Mouse (Mus musculus) stomach, embryonic 16.5 days (tissue): Measurements from ENCODE around the gene Urgcp. TPM values are rescaled to one million over a fixed set of nuclear protein-coding genes. Genes with fewer than 3 reads are reported as not detected.
A peak's percentile ranks its signal among the peaks of the same experiment; 100 is the strongest.

Experiments
- ATAC-seq: fragments of 200-750 bp; cut with Nextera tagmentation; 2 replicates; pipeline ENCODE4 v1.8.0; 2017; ENCODE audit warnings: moderate number of reproducible peaks, moderate TSS enrichment; ENCODE audit not compliant: insufficient read depth, low FRiP score
- H3K27ac ChIP-seq: fragments of 300-500 bp; sonication (generic); 2 replicates; pipeline ENCODE4 v1.5.1; 2014; ENCODE audit warnings: low read length
- H3K27me3 ChIP-seq: fragments of 300-500 bp; sonication (generic); 2 replicates; pipeline ENCODE4 v1.6.1; 2014; ENCODE audit warnings: low read length, control low read depth, mixed read lengths; ENCODE audit not compliant: control insufficient read depth, insufficient read depth
- H3K36me3 ChIP-seq: fragments of 300-500 bp; sonication (generic); 2 replicates; pipeline ENCODE4 v1.6.1; 2014; ENCODE audit warnings: low read length; ENCODE audit not compliant: control insufficient read depth, insufficient read depth
- H3K4me1 ChIP-seq: fragments of 300-500 bp; sonication (generic); 2 replicates; pipeline ENCODE4 v1.6.1; 2014; ENCODE audit warnings: low read length, control low read depth, mixed read lengths; ENCODE audit not compliant: control insufficient read depth, insufficient read depth
- H3K4me2 ChIP-seq: fragments of 300-500 bp; sonication (generic); 2 replicates; pipeline ENCODE4 v1.6.1; 2014; ENCODE audit warnings: low read depth, low read length, mixed read lengths
- H3K4me3 ChIP-seq: fragments of 300-500 bp; sonication (generic); replicated peaks from 2 replicates; pipeline ENCODE4 v1.5.1; 2014; ENCODE audit warnings: mild to moderate bottlenecking, low read length
- H3K9ac ChIP-seq: fragments of 300-500 bp; sonication (generic); 2 replicates; pipeline ENCODE4 v1.6.1; 2014; ENCODE audit warnings: low read length
- H3K9me3 ChIP-seq: fragments of 300-500 bp; sonication (generic); replicated peaks from 2 replicates; pipeline ENCODE4 v1.6.1; 2016; ENCODE audit warnings: low read length, control low read depth; ENCODE audit not compliant: control insufficient read depth
- WGBS: fragments of 180-500 bp; shearing (Covaris S2); extraction: QIAGEN DNeasy Blood & Tissue Kit; methylation state at CpG from one replicate; pipeline ENCODE4 v1.1.7; 2014; 5-methylcytosine and 5-hydroxymethylcytosine counted together
- polyA plus RNA-seq: library from polyadenylated mRNA; unstranded; fragments of >200 nt; fragmentation: Nextera tagmentation; extraction: Ambion mirVana; gene quantifications from 2 replicates; pipeline ENCODE4 v1.2.1, GENCODE M21; 2015

Gene Urgcp
- polyA plus RNA-seq, 1 experiment from 2014 or later = 25.3 TPM

DNA sequence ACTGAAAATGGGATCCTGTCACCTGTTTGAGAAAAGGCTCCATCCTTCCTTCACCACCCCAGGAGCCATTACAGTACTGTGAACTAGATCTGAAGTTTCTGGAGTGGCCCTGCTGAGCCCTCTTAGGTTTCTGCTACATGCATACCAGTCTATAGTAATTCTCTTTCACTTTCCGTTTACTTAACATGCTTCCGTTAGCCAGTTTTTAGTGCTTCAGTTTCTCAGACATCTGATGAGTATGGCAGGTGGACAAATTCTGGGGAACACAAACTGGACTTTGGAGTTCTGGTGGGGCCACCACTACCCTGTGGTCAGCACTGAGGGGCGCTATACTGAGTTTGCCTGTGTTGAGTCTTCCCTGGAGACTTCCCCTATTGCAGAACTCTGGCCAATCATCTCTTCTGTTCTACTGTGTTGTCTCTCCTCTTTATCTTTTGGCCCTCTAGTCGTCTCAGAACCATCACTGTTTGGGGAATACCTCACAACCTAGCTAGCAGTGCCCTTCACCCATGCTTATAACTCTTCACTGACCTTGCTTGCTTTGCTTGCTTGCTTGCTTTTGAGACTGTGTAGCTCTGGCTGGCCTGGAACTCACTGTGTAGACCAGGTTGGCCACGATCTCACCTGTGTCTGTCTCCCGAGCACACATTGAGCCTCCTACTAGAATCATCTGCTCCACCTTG, 27.0 kb upstream of the Urgcp start:
- WGBS = 48% methylated on average over 6 of the region's 6 CpGs
- peak overlapping the region; percentile 86 for H3K9ac ChIP-seq
- H3K4me2 ChIP-seq = peak overlapping the region; percentile 88
- no peak for ATAC-seq
- H3K36me3 ChIP-seq = peaks cover 3% of the 10 kb centered on the region; the same call in 1 of the 2 replicates
- no peaks in the 10 kb centered on the region for H3K27me3 ChIP-seq
- H3K4me1 ChIP-seq = peaks cover 10% of the 10 kb centered on the region
- H3K9me3 ChIP-seq = no peaks in the 10 kb centered on the region
- H3K27ac ChIP-seq = peak overlapping the region; percentile 86
- H3K4me3 ChIP-seq = peak overlapping the region; percentile 70

DNA sequence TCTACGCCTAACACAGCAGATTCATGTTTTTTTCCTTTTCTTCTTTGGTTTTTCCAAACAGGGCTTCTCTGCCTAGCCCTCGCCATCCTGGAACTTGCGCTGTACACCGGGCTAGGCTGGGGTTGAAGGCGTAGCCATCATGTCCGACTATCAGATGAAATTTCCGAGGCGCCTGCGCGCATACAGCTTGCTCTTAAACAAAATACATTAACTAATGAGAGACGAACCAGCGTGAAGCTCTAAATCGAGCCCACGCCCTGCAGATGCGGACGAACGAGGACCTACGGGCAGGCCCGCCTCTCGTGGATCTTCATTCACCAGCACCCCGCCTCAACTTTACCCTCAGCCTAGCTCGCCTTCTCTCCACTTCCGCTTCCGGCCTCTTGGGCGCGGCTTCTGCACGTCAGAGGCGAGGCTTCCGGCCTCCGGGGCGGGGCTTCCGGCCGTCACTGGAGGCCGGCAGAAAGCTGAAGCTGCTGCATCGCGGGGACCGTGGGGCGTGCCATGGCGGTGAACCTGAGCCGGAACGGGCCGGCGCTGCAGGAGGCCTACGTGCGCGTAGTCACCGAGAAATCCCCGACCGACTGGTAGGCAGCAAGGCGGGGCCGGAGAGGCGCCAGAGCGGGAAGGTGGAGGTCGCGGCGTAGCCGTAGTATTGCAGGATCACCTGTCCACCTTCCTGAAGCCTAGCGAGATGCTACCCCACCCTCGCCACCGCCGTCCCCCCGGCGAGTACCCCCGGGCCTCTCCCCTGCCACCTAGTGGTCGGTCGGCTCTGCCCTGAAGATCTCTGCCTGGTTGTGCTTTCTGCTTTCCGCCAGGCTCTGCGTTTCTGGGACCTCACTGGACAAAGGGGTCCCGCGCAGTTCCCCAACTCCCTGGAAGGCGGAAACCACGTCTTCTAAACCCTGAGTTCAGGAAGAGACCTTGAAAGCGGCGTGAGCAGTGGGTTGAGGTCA, 26.2 kb upstream of the Urgcp start, which contains the start of gene Dbnl:
Gene Dbnl, plus strand, starts transcription at position 433 of the 959 bp plus-strand sequence.
- ATAC-seq = peak; percentile 97
- Histone ChIP-seq H3K27me3 (no peaks in the 10 kb centered on the region), H3K4me2 (peak within 1 kb of the TSS; percentile 88), H3K9ac (peak within 1 kb of the TSS; percentile 86), H3K27ac (peak within 1 kb of the TSS; percentile 86), H3K4me3 (peak within 1 kb of the TSS; percentile 70), H3K9me3 (no peaks in the 10 kb centered on the region), H3K4me1 (peaks cover 10% of the 10 kb centered on the region), H3K36me3 (no peaks in the 10 kb centered on the region)
- under 1% methylated on average over 74 of the region's 74 CpGs for WGBS

DNA sequence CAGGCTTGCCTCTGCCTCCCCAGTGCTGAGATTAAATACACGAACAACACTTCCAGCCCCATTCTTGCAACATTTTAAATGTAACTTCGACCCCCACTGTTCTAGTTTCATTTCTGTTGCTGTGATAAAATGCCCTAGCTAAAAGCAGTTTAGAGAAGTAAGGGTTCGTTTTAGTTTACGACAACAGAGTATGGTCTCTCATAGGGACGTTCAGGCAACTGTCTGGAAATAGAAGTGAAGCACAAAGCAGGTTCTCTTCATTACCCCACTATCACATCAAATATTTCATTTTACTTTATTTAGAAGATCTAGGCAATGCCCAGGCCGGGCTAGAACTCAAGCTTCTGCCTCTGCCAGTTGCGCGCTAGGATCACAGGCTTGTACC, 25.5 kb upstream of the Urgcp start:
- Histone ChIP-seq H3K27me3 (no peaks in the 10 kb centered on the region), H3K9me3 (no peaks in the 10 kb centered on the region), H3K9ac (peak overlapping the region; percentile 74), H3K4me2 (peak overlapping the region; percentile 68), H3K4me1 (peaks cover 10% of the 10 kb centered on the region), H3K27ac (peak overlapping the region; percentile 86), H3K4me3 (peak overlapping the region; percentile 70), H3K36me3 (no peaks in the 10 kb centered on the region)
- no peak for ATAC-seq
- 34% methylated on average over 8 of the region's 8 CpGs for WGBS

DNA sequence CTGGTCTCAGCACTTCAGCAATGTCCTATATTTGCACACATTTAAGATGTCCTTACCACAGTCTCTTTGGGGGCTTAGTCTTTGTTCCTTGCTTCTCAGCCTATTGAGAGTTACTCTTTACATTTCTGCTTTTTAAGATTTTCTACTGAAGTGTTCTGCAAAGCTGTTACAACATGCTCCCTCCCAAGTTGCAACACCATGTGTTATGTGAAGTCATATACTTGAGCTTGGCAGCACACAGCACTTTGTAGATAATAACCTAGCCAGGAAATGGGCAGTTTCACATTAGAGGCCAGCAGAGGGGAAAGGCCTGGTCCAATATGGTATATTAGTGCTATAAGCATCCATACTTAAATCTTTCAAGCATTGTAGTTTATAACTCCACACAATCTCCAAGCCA, 23.6 kb upstream of the Urgcp start:
- Histone ChIP-seq H3K27ac (no peak overlapping the region), H3K4me3 (no peak overlapping the region), H3K4me2 (no peak overlapping the region), H3K36me3 (no peaks in the 10 kb centered on the region), H3K9me3 (no peaks in the 10 kb centered on the region), H3K9ac (no peak overlapping the region), H3K27me3 (no peaks in the 10 kb centered on the region), H3K4me1 (peaks cover 10% of the 10 kb centered on the region)
- no peak for ATAC-seq

DNA sequence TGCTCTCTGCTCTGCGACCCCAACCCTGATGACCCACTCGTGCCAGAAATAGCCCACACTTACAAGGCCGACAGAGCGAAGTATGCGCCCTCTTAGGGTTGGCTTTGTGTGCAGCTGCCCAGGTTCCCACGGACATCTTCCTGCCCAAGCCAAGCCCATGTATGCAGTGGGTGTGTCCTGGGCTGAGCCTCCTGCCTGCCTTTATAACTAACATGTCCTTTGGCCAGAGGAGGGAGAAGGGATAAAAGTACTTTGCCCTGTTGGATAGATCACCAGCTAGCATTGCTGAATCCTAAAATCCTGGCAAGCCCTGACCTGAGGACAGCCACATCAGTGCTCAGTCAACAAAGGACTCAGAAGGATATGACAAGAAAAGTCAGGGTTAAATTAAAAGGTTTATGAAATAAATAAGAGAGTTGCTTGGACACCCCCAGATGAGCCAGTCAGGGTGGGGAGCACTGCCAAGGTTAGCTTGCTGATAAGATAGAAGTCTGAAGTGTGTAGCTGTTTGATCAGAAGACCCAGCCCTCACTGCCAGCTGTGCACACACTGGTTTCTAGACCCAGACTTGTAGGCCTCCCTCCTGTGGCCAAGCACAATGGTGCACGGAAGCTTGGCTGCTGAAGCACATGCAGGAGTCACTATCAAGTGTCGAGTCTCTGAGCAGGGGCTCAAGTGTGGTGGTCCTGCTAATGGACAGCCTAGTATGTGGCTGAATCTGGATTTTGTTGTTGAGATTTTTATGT, 20.2 kb upstream of the Urgcp start:
- H3K4me2 ChIP-seq = no peak overlapping the region
- H3K9me3 ChIP-seq = no peaks in the 10 kb centered on the region
- no peaks in the 10 kb centered on the region for H3K4me1 ChIP-seq
- no peaks in the 10 kb centered on the region for H3K27me3 ChIP-seq
- WGBS = 54% methylated on average over 8 of the region's 8 CpGs
- H3K27ac ChIP-seq = no peak overlapping the region
- peak; percentile 71 for ATAC-seq
- H3K9ac ChIP-seq = no peak overlapping the region
- no peaks in the 10 kb centered on the region for H3K36me3 ChIP-seq
- no peak overlapping the region for H3K4me3 ChIP-seq

DNA sequence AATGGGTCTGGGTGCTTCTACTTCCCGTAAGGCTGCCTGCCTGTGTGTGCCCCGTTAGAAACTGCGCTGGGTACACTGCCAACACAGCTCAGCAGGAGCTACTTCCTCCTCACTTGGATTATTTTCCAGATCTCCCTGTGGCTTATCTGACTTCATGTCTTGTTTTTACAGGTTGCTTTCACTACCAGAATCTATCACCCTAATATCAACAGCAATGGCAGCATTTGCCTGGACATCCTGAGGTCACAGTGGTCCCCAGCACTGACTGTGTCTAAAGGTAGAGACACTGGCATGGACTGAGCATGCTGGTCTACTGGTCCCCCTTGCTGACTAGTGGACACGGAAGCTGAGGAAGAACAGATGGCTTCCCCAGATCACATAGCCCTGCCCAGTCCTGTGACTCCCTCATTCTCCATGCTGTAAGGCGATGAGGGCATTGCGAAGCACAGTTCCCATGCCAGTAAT, 17.9 kb upstream of the Urgcp start:
- Histone ChIP-seq H3K9me3 (no peaks in the 10 kb centered on the region), H3K4me2 (no peak overlapping the region), H3K27ac (no peak overlapping the region), H3K4me3 (no peak overlapping the region), H3K27me3 (no peaks in the 10 kb centered on the region), H3K4me1 (no peaks in the 10 kb centered on the region), H3K9ac (no peak overlapping the region), H3K36me3 (no peaks in the 10 kb centered on the region)
- no peak for ATAC-seq
- WGBS = 92% methylated on average over 6 of the region's 6 CpGs

DNA sequence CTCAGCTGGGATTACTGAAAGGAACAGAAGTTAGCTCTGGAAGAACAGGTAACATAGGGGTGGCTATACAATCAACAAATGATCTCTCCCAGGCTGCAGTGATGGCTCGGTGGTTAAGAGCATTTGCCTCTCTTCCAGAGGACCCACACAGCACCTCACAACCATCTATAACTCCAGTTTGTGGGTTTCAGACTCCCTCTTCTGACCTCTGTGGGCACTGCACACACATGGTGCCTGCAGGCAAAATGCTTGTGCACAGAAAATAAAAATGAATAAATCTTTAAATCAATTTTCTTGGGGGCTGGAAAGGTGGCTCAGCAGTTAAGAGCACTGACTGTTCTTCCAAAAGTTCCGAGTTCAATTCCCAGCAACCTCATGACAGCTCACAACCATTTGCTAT, 16.3 kb upstream of the Urgcp start:
- H3K9me3 ChIP-seq = no peaks in the 10 kb centered on the region
- H3K36me3 ChIP-seq = no peaks in the 10 kb centered on the region
- no peak overlapping the region for H3K9ac ChIP-seq
- 65% methylated on average over 2 of the region's 2 CpGs for WGBS
- ATAC-seq = no peak
- no peak overlapping the region for H3K4me2 ChIP-seq
- no peaks in the 10 kb centered on the region for H3K27me3 ChIP-seq
- H3K27ac ChIP-seq = no peak overlapping the region
- no peak overlapping the region for H3K4me3 ChIP-seq
- no peaks in the 10 kb centered on the region for H3K4me1 ChIP-seq

DNA sequence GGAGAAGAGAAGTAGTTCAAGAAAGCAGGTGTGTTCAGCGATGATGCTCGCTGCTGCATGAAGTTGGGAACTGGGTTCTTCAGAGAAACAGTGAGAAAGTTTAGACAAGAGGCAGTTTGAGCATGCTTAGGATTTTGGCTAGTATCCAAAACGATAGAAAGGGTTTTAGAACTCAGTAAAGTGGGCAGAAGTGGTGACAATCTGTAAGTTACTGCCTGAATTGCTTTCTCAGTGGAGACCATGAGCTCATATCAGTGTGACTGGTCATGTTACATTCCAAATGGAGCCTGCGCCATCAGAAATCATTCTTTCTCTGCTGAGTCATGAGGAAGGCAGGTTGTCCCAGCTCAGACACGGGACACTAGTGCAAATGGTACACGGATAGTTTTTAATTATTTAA, 3.8 kb upstream of the Urgcp start:
- H3K27me3 ChIP-seq = no peaks in the 10 kb centered on the region
- H3K9me3 ChIP-seq = no peaks in the 10 kb centered on the region
- WGBS = 83% methylated on average over 6 of the region's 6 CpGs
- no peak overlapping the region for H3K4me3 ChIP-seq
- no peak for ATAC-seq
- H3K27ac ChIP-seq = no peak overlapping the region
- H3K9ac ChIP-seq = no peak overlapping the region
- no peaks in the 10 kb centered on the region for H3K4me1 ChIP-seq
- H3K36me3 ChIP-seq = no peaks in the 10 kb centered on the region; the same call in 1 of the 2 replicates
- H3K4me2 ChIP-seq = no peak overlapping the region
